ENCODE assay signal across 8 mouse cellular contexts in genomic region chr15:79931496-79932141, GRCm38 (mm10). TPM values are rescaled to one million over a fixed set of nuclear protein-coding genes. Genes with fewer than 3 reads are reported as not detected.
DNase-seq lines count a peak whose midpoint lies in the region; ATAC-seq and TF ChIP-seq lines count a peak whose summit lies in the region.

No protein-coding gene starts in this region.

- no peak for DNase-seq in testis, postnatal 10 days (ENCODE audit: low spot score)
- peak; percentile 43 for DNase-seq in kidney, postnatal 10 days
- no peak for DNase-seq in right cerebral cortex, adult 18-20 months
- no peak for DNase-seq in urinary bladder, postnatal 25 days (ENCODE audit: low spot score)
- no peak for DNase-seq in Muller cell, postnatal 12 days (ENCODE audit: inconsistent ontology term)

- TF ChIP-seq CTCF in testis, adult 2 months (IDR thresholded peaks at IDR 0.05; ENCODE audit: control insufficient read depth, insufficient read depth, insufficient replicate concordance, low read depth, low read length): no peak

- no peak for ATAC-seq in forebrain, embryonic 13.5 days
- no peak for ATAC-seq in midbrain, embryonic 15.5 days (replicated peaks)

- H3K9ac ChIP-seq in forebrain, embryonic 13.5 days: peak overlapping the region; percentile 71; the same call in 1 of the 2 replicates
- H3K9ac ChIP-seq in midbrain, embryonic 15.5 days: no peak overlapping the region

- H3K4me2 ChIP-seq in forebrain, embryonic 13.5 days: peak overlapping the region; percentile 79
- H3K4me2 ChIP-seq in midbrain, embryonic 15.5 days: peak overlapping the region; percentile 53

- H3K4me3 ChIP-seq in testis, adult 2 months (ENCODE audit: control insufficient read depth, low read depth, low read length): peak overlapping the region; percentile 90
- H3K4me3 ChIP-seq in forebrain, embryonic 13.5 days: peak overlapping the region; percentile 62
- peak overlapping the region; percentile 48 for H3K4me3 ChIP-seq in midbrain, embryonic 15.5 days

- peak overlapping the region; percentile 88 for H3K27ac ChIP-seq in testis, adult 2 months (ENCODE audit: control insufficient read depth, insufficient read depth, low read depth, low read length)
- no peak overlapping the region for H3K27ac ChIP-seq in forebrain, embryonic 13.5 days
- no peak overlapping the region for H3K27ac ChIP-seq in midbrain, embryonic 15.5 days

- peak; percentile 13; the same call in 1 of the 2 replicates for TF ChIP-seq POLR2A in testis, adult 2 months (IDR thresholded peaks at IDR 0.05; ENCODE audit: control insufficient read depth, low read depth, low read length)

- H3K27me3 ChIP-seq in testis, adult 2 months (ENCODE audit: control insufficient read depth, insufficient read depth, low read length): no peaks in the 10 kb centered on the region
- peaks cover 28% of the 10 kb centered on the region for H3K27me3 ChIP-seq in forebrain, embryonic 13.5 days
- H3K27me3 ChIP-seq in midbrain, embryonic 15.5 days (replicated peaks): peaks cover 7% of the 10 kb centered on the region; the same call in 1 of the 2 replicates

- no peaks in the 10 kb centered on the region; the same call in 1 of the 2 replicates for H3K36me3 ChIP-seq in testis, adult 2 months (ENCODE audit: control insufficient read depth, insufficient read depth, low read length)
- no peaks in the 10 kb centered on the region for H3K36me3 ChIP-seq in forebrain, embryonic 13.5 days (ENCODE audit: poor library complexity, severe bottlenecking)
- no peaks in the 10 kb centered on the region for H3K36me3 ChIP-seq in midbrain, embryonic 15.5 days (replicated peaks)

- 20% methylated on average over 13 of the region's 13 CpGs for WGBS in forebrain, embryonic 13.5 days
- WGBS in midbrain, embryonic 15.5 days: 16% methylated on average over 13 of the region's 13 CpGs

- no peaks in the 10 kb centered on the region for H3K9me3 ChIP-seq in forebrain, embryonic 13.5 days (replicated peaks)
- no peaks in the 10 kb centered on the region for H3K9me3 ChIP-seq in midbrain, embryonic 15.5 days

- H3K4me1 ChIP-seq in testis, adult 2 months (ENCODE audit: control insufficient read depth, insufficient read depth, low read length): peaks cover 50% of the 10 kb centered on the region
- peaks cover 41% of the 10 kb centered on the region for H3K4me1 ChIP-seq in forebrain, embryonic 13.5 days
- H3K4me1 ChIP-seq in midbrain, embryonic 15.5 days: peaks cover 38% of the 10 kb centered on the region

RNA-seq across cellular contexts. Expression of gene Cbx7, which starts 39.3 kb away (rescaled TPM):
- polyA plus RNA-seq in testis, adult 2 months (2012; rRNA removed): 44.0 and 47.8 TPM in 2 replicates
- 2.5 and 2.9 TPM in 2 replicates for polyA plus RNA-seq in forebrain, embryonic 13.5 days (2015; fragmentation: Nextera tagmentation; extraction: Ambion mirVana)
- 4.7 and 5.8 TPM in 2 replicates for polyA plus RNA-seq in midbrain, embryonic 15.5 days (2015; fragmentation: Nextera tagmentation; extraction: Ambion mirVana)

RNA-seq across cellular contexts. Expression of gene Apobec3, which starts 40.2 kb away (rescaled TPM):
- polyA plus RNA-seq in testis, adult 2 months (2012; rRNA removed): 10.8 and 11.1 TPM in 2 replicates
- 5.8 and 6.6 TPM in 2 replicates for polyA plus RNA-seq in forebrain, embryonic 13.5 days (2015; fragmentation: Nextera tagmentation; extraction: Ambion mirVana)
- 3.5 and 4.0 TPM in 2 replicates for polyA plus RNA-seq in midbrain, embryonic 15.5 days (2015; fragmentation: Nextera tagmentation; extraction: Ambion mirVana)
